8 mouse cellular contexts compared by ENCODE assay signal in genomic region chr14:20294947-20295346, GRCm38 (mm10). TPM values are rescaled to one million over a fixed set of nuclear protein-coding genes. Genes with fewer than 3 reads are reported as not detected.
DNase-seq lines count a peak whose midpoint lies in the region; ATAC-seq and TF ChIP-seq lines count a peak whose summit lies in the region.

No protein-coding gene starts in this region.

- no peaks in the 10 kb centered on the region for H3K27me3 ChIP-seq in C2C12 (ENCODE audit: control insufficient read depth, insufficient read depth, insufficient read length)
- no peaks in the 10 kb centered on the region for H3K27me3 ChIP-seq in forebrain, embryonic 15.5 days
- H3K27me3 ChIP-seq in liver, embryonic 14.5 days (ENCODE audit: control insufficient read depth, insufficient read depth, low read length) = no peaks in the 10 kb centered on the region

- WGBS in forebrain, embryonic 15.5 days = 53% methylated on average over 8 of the region's 8 CpGs
- WGBS in liver, embryonic 14.5 days (ENCODE audit: insufficient replicate concordance) = 39% methylated on average over 8 of the region's 8 CpGs

- no peak for TF ChIP-seq EP300 in liver, embryonic 14.5 days (IDR thresholded peaks at IDR 0.05; ENCODE audit: low read depth)

- DNase-seq in heart, adult 11 months = peak; percentile 70
- no peak for DNase-seq in heart, adult 8-10 months (ENCODE audit: low spot score)
- DNase-seq in liver, embryonic 14.5 days (ENCODE audit: low read depth in 3 of 3, low spot score in 3 of 3) = no peak
- DNase-seq in adrenal gland, adult 18-20 months (ENCODE audit: low spot score in 2 of 2) = no peak
- no peak for DNase-seq in layer of hippocampus, adult 11-12 months (ENCODE audit: low spot score)
- DNase-seq in embryo, embryonic 10 days (ENCODE audit: low spot score) = no peak

- H3K36me3 ChIP-seq in C2C12 (ENCODE audit: control insufficient read depth, insufficient read depth) = no peaks in the 10 kb centered on the region
- H3K36me3 ChIP-seq in forebrain, embryonic 15.5 days = no peaks in the 10 kb centered on the region
- H3K36me3 ChIP-seq in liver, embryonic 14.5 days (replicated peaks; ENCODE audit: control insufficient read depth, insufficient read depth, low read depth) = no peaks in the 10 kb centered on the region

- peak overlapping the region; percentile 53 for H3K9ac ChIP-seq in forebrain, embryonic 15.5 days (replicated peaks)
- H3K9ac ChIP-seq in liver, embryonic 14.5 days (replicated peaks) = peak overlapping the region; percentile 46

- H3K4me1 ChIP-seq in forebrain, embryonic 15.5 days = peaks cover 13% of the 10 kb centered on the region
- H3K4me1 ChIP-seq in liver, embryonic 14.5 days (replicated peaks; ENCODE audit: control insufficient read depth in 2 of 2, insufficient read depth in 2 of 2, low read length in 1 of 2) = peaks cover 0 to 12% of the 10 kb centered on the region in 2 experiments; a peak in 2 of 4 replicates

- H3K4me3 ChIP-seq in C2C12 (ENCODE audit: insufficient read depth, poor library complexity, severe bottlenecking) = peak overlapping the region; percentile 43
- peak overlapping the region; percentile 52 for H3K4me3 ChIP-seq in forebrain, embryonic 15.5 days
- peak overlapping the region; percentile 61 to 92 for H3K4me3 ChIP-seq in liver, embryonic 14.5 days (ENCODE audit: insufficient read depth in 1 of 2, low read depth in 2 of 2, low read length in 2 of 2)

- peak overlapping the region; percentile 61 for H3K4me2 ChIP-seq in forebrain, embryonic 15.5 days (replicated peaks)
- H3K4me2 ChIP-seq in liver, embryonic 14.5 days (ENCODE audit: low read depth) = peak overlapping the region; percentile 92

- no peak for ATAC-seq in forebrain, embryonic 15.5 days (replicated peaks)
- ATAC-seq in liver, embryonic 14.5 days (ENCODE audit: insufficient read depth) = no peak

- no peak overlapping the region for H3K27ac ChIP-seq in forebrain, embryonic 15.5 days (replicated peaks)
- no peak overlapping the region for H3K27ac ChIP-seq in liver, embryonic 14.5 days

- peak overlapping the region; percentile 12 for H3ac ChIP-seq in C2C12 (ENCODE audit: control insufficient read depth, insufficient read length, low read depth)

- TF ChIP-seq CTCF in C2C12 (IDR thresholded peaks at IDR 0.05; ENCODE audit: control insufficient read depth, insufficient read depth, insufficient read length) = no peak
- no peak for TF ChIP-seq CTCF in liver, embryonic 14.5 days (IDR thresholded peaks at IDR 0.05; ENCODE audit: low read depth)

- no peaks in the 10 kb centered on the region for H3K79me3 ChIP-seq in C2C12 (ENCODE audit: low read depth)

- no peaks in the 10 kb centered on the region for H3K79me2 ChIP-seq in C2C12 (ENCODE audit: control insufficient read depth, insufficient read depth)

- H3K9me3 ChIP-seq in forebrain, embryonic 15.5 days = no peaks in the 10 kb centered on the region
- H3K9me3 ChIP-seq in liver, embryonic 14.5 days (ENCODE audit: control insufficient read depth, low read length) = no peaks in the 10 kb centered on the region

TF ChIP-seq in C2C12, 6 proteins besides CTCF, POLR2A, EP300 and RAD21:
- no peak for TF ChIP-seq MYOG (IDR thresholded peaks at IDR 0.05; ENCODE audit: control insufficient read depth, extremely low read depth, insufficient read length)
- TF ChIP-seq FOSL1 (IDR thresholded peaks at IDR 0.05; ENCODE audit: insufficient read depth, low read length, poor library complexity, severe bottlenecking) = no peak
- TF ChIP-seq MAX (IDR thresholded peaks at IDR 0.05) = no peak
- no peak for TF ChIP-seq MYOD1 (IDR thresholded peaks at IDR 0.05; ENCODE audit: control insufficient read depth, insufficient read length, low read depth)
- TF ChIP-seq USF1 (IDR thresholded peaks at IDR 0.05; ENCODE audit: low read depth) = no peak
- no peak for TF ChIP-seq CEBPB (IDR thresholded peaks at IDR 0.05; ENCODE audit: low read depth)

RNA-seq across cellular contexts. Expression of gene Nudt13, which starts 0.5 kb away (rescaled TPM):
- 10 to 100 TPM; 35.5 to 58.5 (median 43.4) TPM for total RNA-seq in heart, adult 8-10 months (2022)
- polyA plus RNA-seq in C2C12 (2012; fragmentation: generic; extraction: Trizol) = 4.9 TPM
- polyA plus RNA-seq in forebrain, embryonic 15.5 days (2015; fragmentation: Nextera tagmentation; extraction: Ambion mirVana) = 16.8 and 18.1 TPM in 2 replicates
- 5.1 and 6.1 TPM in 2 replicates for polyA plus RNA-seq in liver, embryonic 14.5 days (2012; rRNA removed)
- polyA plus RNA-seq in liver, embryonic 14.5 days (2014; fragmentation: Nextera tagmentation; extraction: Ambion mirVana) = 2.6 and 4.8 TPM in 2 replicates
- 10 to 100 TPM; 43.3 to 70.4 TPM for total RNA-seq in adrenal gland, adult 18-20 months (2021)

RNA-seq across cellular contexts. Expression of gene Kcnk16, which starts 25.9 kb away (rescaled TPM):
- not detected for total RNA-seq in heart, adult 8-10 months (2022)
- polyA plus RNA-seq in C2C12 (2012; fragmentation: generic; extraction: Trizol) = not detected
- polyA plus RNA-seq in forebrain, embryonic 15.5 days (2015; fragmentation: Nextera tagmentation; extraction: Ambion mirVana) = not detected in 2 replicates
- polyA plus RNA-seq in liver, embryonic 14.5 days (2012; rRNA removed) = 5.4 and 8.5 TPM in 2 replicates
- 8.8 and 10.5 TPM in 2 replicates for polyA plus RNA-seq in liver, embryonic 14.5 days (2014; fragmentation: Nextera tagmentation; extraction: Ambion mirVana)
- total RNA-seq in adrenal gland, adult 18-20 months (2021) = not detected

RNA-seq across cellular contexts. Expression of gene Ecd, which starts 53.0 kb away (rescaled TPM):
- 10 to 100 TPM; 38.3 to 42.0 (median 39.9) TPM for total RNA-seq in heart, adult 8-10 months (2022)
- 28.6 TPM for polyA plus RNA-seq in C2C12 (2012; fragmentation: generic; extraction: Trizol)
- polyA plus RNA-seq in forebrain, embryonic 15.5 days (2015; fragmentation: Nextera tagmentation; extraction: Ambion mirVana) = 50.1 and 54.9 TPM in 2 replicates
- 12.4 and 15.6 TPM in 2 replicates for polyA plus RNA-seq in liver, embryonic 14.5 days (2012; rRNA removed)
- 25.8 and 28.9 TPM in 2 replicates for polyA plus RNA-seq in liver, embryonic 14.5 days (2014; fragmentation: Nextera tagmentation; extraction: Ambion mirVana)
- 10 to 100 TPM; 32.9 to 42.8 TPM for total RNA-seq in adrenal gland, adult 18-20 months (2021)

RNA-seq across cellular contexts. Expression of gene Fam149b, which starts 53.0 kb away (rescaled TPM):
- 10 to 100 TPM; 30.1 to 32.7 (median 30.5) TPM for total RNA-seq in heart, adult 8-10 months (2022)
- polyA plus RNA-seq in C2C12 (2012; fragmentation: generic; extraction: Trizol) = 17.7 TPM
- polyA plus RNA-seq in forebrain, embryonic 15.5 days (2015; fragmentation: Nextera tagmentation; extraction: Ambion mirVana) = 42.3 and 43.3 TPM in 2 replicates
- 6.6 and 7.4 TPM in 2 replicates for polyA plus RNA-seq in liver, embryonic 14.5 days (2012; rRNA removed)
- polyA plus RNA-seq in liver, embryonic 14.5 days (2014; fragmentation: Nextera tagmentation; extraction: Ambion mirVana) = 6.8 and 8.2 TPM in 2 replicates
- 10 to 100 TPM; 37.1 to 43.7 TPM for total RNA-seq in adrenal gland, adult 18-20 months (2021)
